Mouse (Mus musculus): ENCODE data around the gene Exosc1. TPM values are rescaled to one million over a fixed set of nuclear protein-coding genes. Genes with fewer than 3 reads are reported as not detected.

Gene Exosc1
- total RNA-seq, 1 experiment, result 48.2 TPM

GRCm38 (mm10) chr19:41934124-41934523 lies 901 bp upstream of the Exosc1 start:
- Histone ChIP-seq H3K9ac (ENCODE audit: insufficient read depth, low read depth, low read length, poor library complexity, severe bottlenecking) (peak overlapping the region; percentile 93; the same call in 1 of the 2 replicates), H3K4me3 (ENCODE audit: insufficient read depth in 1 of 2, low read depth in 1 of 2, low read length in 2 of 2, poor library complexity in 1 of 2, severe bottlenecking in 1 of 2) (peak overlapping the region; percentile 88 to 100), H3K4me1 (ENCODE audit: control insufficient read depth in 2 of 2, insufficient read depth in 2 of 2, low read length in 2 of 2, poor library complexity in 1 of 2) (0 out of 4 replicates have a peak, but pooled peaks cover 0 to 4% of the 10 kb centered on the region in 2 experiments), H3K9me3 (ENCODE audit: control insufficient read depth, insufficient read depth, low read depth, low read length) (no peaks in the 10 kb centered on the region), H3K36me3 (ENCODE audit: control insufficient read depth, insufficient read depth, low read length, poor library complexity, severe bottlenecking) (peaks cover 21% of the 10 kb centered on the region), H3K27ac (ENCODE audit: insufficient read depth, low read depth, low read length, poor library complexity, severe bottlenecking) (no peak overlapping the region)
- DNase-seq (ENCODE audit: low read depth, low spot score), result no peak
- no peak for TF ChIP-seq ZC3H11A (IDR thresholded peaks at IDR 0.05; ENCODE audit: borderline replicate concordance, low read depth, low read length)
- TF ChIP-seq CHD2 (IDR thresholded peaks at IDR 0.05; ENCODE audit: low read depth, low read length), result no peak
- TF ChIP-seq MAFK (IDR thresholded peaks at IDR 0.05; ENCODE audit: insufficient read depth, low read depth, low read length), result no peak
- TF ChIP-seq ZNF384 (IDR thresholded peaks at IDR 0.05; ENCODE audit: low read depth, low read length), result no peak
- no peak for TF ChIP-seq HCFC1 (IDR thresholded peaks at IDR 0.05; ENCODE audit: borderline replicate concordance, insufficient read depth, low read length)
- in situ Hi-C loops (cut with MboI; ENCODE audit: low sequenced_read_pairs in 2 of 2, unreplicated experiment in 2 of 2), result no loop called here

- Histone ChIP-seq H3K27ac (ENCODE audit: insufficient read depth, low read depth, low read length, poor library complexity, severe bottlenecking) (no peak overlapping the region), H3K36me3 (ENCODE audit: control insufficient read depth, insufficient read depth, low read length, poor library complexity, severe bottlenecking) (peaks cover 22% of the 10 kb centered on the region), H3K9me3 (ENCODE audit: control insufficient read depth, insufficient read depth, low read depth, low read length) (no peaks in the 10 kb centered on the region), H3K4me3 (ENCODE audit: insufficient read depth in 1 of 2, low read depth in 1 of 2, low read length in 2 of 2, poor library complexity in 1 of 2, severe bottlenecking in 1 of 2) (peak overlapping the region; percentile 88 to 100), H3K9ac (ENCODE audit: insufficient read depth, low read depth, low read length, poor library complexity, severe bottlenecking) (peak overlapping the region; percentile 90), H3K4me1 (ENCODE audit: control insufficient read depth in 2 of 2, insufficient read depth in 2 of 2, low read length in 2 of 2, poor library complexity in 1 of 2) (0 out of 4 replicates have a peak, but pooled peaks cover 0 to 4% of the 10 kb centered on the region in 2 experiments)
- no peak for TF ChIP-seq MAFK (IDR thresholded peaks at IDR 0.05; ENCODE audit: insufficient read depth, low read depth, low read length)
- no peak for TF ChIP-seq ZC3H11A (IDR thresholded peaks at IDR 0.05; ENCODE audit: borderline replicate concordance, low read depth, low read length)
- no peak for TF ChIP-seq CHD2 (IDR thresholded peaks at IDR 0.05; ENCODE audit: low read depth, low read length)
- no peak for TF ChIP-seq ZNF384 (IDR thresholded peaks at IDR 0.05; ENCODE audit: low read depth, low read length)
- TF ChIP-seq HCFC1 (IDR thresholded peaks at IDR 0.05; ENCODE audit: borderline replicate concordance, insufficient read depth, low read length), result no peak
- DNase-seq (ENCODE audit: low read depth, low spot score), result no peak
- in situ Hi-C loops (cut with MboI; ENCODE audit: low sequenced_read_pairs in 2 of 2, unreplicated experiment in 2 of 2), result no loop called here
These were observed 537 bp downstream of the Exosc1 start for GRCm38 (mm10) chr19:41932686-41933085.

- Histone ChIP-seq H3K4me3 (ENCODE audit: insufficient read depth in 1 of 2, low read depth in 1 of 2, low read length in 2 of 2, poor library complexity in 1 of 2, severe bottlenecking in 1 of 2) (no peak overlapping the region), H3K9ac (ENCODE audit: insufficient read depth, low read depth, low read length, poor library complexity, severe bottlenecking) (no peak overlapping the region), H3K27ac (ENCODE audit: insufficient read depth, low read depth, low read length, poor library complexity, severe bottlenecking) (no peak overlapping the region), H3K4me1 (ENCODE audit: control insufficient read depth in 2 of 2, insufficient read depth in 2 of 2, low read length in 2 of 2, poor library complexity in 1 of 2) (no peaks in the 10 kb centered on the region), H3K36me3 (ENCODE audit: control insufficient read depth, insufficient read depth, low read length, poor library complexity, severe bottlenecking) (peaks cover 42% of the 10 kb centered on the region), H3K9me3 (ENCODE audit: control insufficient read depth, insufficient read depth, low read depth, low read length) (no peaks in the 10 kb centered on the region)
- TF ChIP-seq ZC3H11A (IDR thresholded peaks at IDR 0.05; ENCODE audit: borderline replicate concordance, low read depth, low read length) (no peak), HCFC1 (IDR thresholded peaks at IDR 0.05; ENCODE audit: borderline replicate concordance, insufficient read depth, low read length) (no peak), MAFK (IDR thresholded peaks at IDR 0.05; ENCODE audit: insufficient read depth, low read depth, low read length) (no peak), ZNF384 (IDR thresholded peaks at IDR 0.05; ENCODE audit: low read depth, low read length) (no peak), CHD2 (IDR thresholded peaks at IDR 0.05; ENCODE audit: low read depth, low read length) (no peak)
- DNase-seq (ENCODE audit: low read depth, low spot score), result no peak
- in situ Hi-C loops (cut with MboI; ENCODE audit: low sequenced_read_pairs in 2 of 2, unreplicated experiment in 2 of 2), result no loop called here
These were observed 12.7 kb downstream of the Exosc1 start for GRCm38 (mm10) chr19:41920412-41921067.

DNA sequence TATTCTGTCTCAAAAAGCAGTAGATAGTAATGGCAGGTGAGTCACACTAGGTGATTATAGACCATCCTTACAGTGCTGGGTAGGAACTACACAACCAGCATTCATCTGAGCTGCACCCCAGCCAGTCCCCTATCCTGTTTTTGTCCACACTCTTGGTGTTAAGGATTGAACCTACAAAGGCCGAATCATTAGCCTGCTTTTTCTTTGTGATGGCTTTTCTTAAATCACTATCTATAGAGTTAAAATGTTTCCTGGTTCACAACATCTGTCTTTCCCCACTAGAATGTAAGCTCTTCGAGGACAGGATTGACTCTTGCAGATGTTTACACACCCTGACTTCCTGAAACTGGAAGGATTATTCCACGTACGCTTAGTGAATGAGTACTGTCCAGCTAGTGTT lies 13.8 kb downstream of the Exosc1 start:
- peaks cover 43% of the 10 kb centered on the region for H3K36me3 ChIP-seq (ENCODE audit: control insufficient read depth, insufficient read depth, low read length, poor library complexity, severe bottlenecking)
- in situ Hi-C loops (cut with MboI; ENCODE audit: low sequenced_read_pairs in 2 of 2, unreplicated experiment in 2 of 2), result no loop called here
- DNase-seq (ENCODE audit: low read depth, low spot score), result no peak
- H3K9ac ChIP-seq (ENCODE audit: insufficient read depth, low read depth, low read length, poor library complexity, severe bottlenecking), result no peak overlapping the region
- no peak overlapping the region for H3K4me3 ChIP-seq (ENCODE audit: insufficient read depth in 1 of 2, low read depth in 1 of 2, low read length in 2 of 2, poor library complexity in 1 of 2, severe bottlenecking in 1 of 2)
- H3K9me3 ChIP-seq (ENCODE audit: control insufficient read depth, insufficient read depth, low read depth, low read length), result no peaks in the 10 kb centered on the region
- no peak overlapping the region for H3K27ac ChIP-seq (ENCODE audit: insufficient read depth, low read depth, low read length, poor library complexity, severe bottlenecking)
- TF ChIP-seq HCFC1 (IDR thresholded peaks at IDR 0.05; ENCODE audit: borderline replicate concordance, insufficient read depth, low read length), result no peak
- no peak for TF ChIP-seq MAFK (IDR thresholded peaks at IDR 0.05; ENCODE audit: insufficient read depth, low read depth, low read length)
- TF ChIP-seq ZNF384 (IDR thresholded peaks at IDR 0.05; ENCODE audit: low read depth, low read length), result no peak
- TF ChIP-seq ZC3H11A (IDR thresholded peaks at IDR 0.05; ENCODE audit: borderline replicate concordance, low read depth, low read length), result no peak
- no peak for TF ChIP-seq CHD2 (IDR thresholded peaks at IDR 0.05; ENCODE audit: low read depth, low read length)
- H3K4me1 ChIP-seq (ENCODE audit: control insufficient read depth in 2 of 2, insufficient read depth in 2 of 2, low read length in 2 of 2, poor library complexity in 1 of 2), result peaks cover 2 to 4% of the 10 kb centered on the region in 2 experiments; a peak in 2 of 4 replicates
